Mouse (Mus musculus): ENCODE measurements around the gene G6pc2. TPM values are rescaled to one million over a fixed set of nuclear protein-coding genes. Genes with fewer than 3 reads are reported as not detected.

The G6pc2 gene
- polyA plus RNA-seq, 1 experiment: 0.25 TPM

GRCm38 (mm10) chr2:69234976-69235678, 24.3 kb downstream of the G6pc2 start:
- no peak overlapping the region for H3K27ac ChIP-seq (ENCODE audit: control insufficient read depth, insufficient read depth, low read depth, low read length)
- TF ChIP-seq POLR2A (IDR thresholded peaks at IDR 0.05; ENCODE audit: control insufficient read depth, low read depth, low read length): no peak
- TF ChIP-seq CTCF (IDR thresholded peaks at IDR 0.05; ENCODE audit: control insufficient read depth, insufficient read depth, insufficient replicate concordance, low read depth, low read length): no peak

GRCm38 (mm10) chr2:69239315-69239714, 28.4 kb downstream of the G6pc2 start:
- Histone ChIP-seq H3K36me3 (ENCODE audit: control insufficient read depth, insufficient read depth, low read length) (no peaks in the 10 kb centered on the region), H3K27me3 (ENCODE audit: control insufficient read depth, insufficient read depth, low read length) (no peaks in the 10 kb centered on the region), H3K27ac (ENCODE audit: control insufficient read depth, insufficient read depth, low read depth, low read length) (no peak overlapping the region), H3K4me3 (ENCODE audit: control insufficient read depth, low read depth, low read length) (no peak overlapping the region), H3K4me1 (ENCODE audit: control insufficient read depth, insufficient read depth, low read length) (no peaks in the 10 kb centered on the region)
- no peak for TF ChIP-seq POLR2A (IDR thresholded peaks at IDR 0.05; ENCODE audit: control insufficient read depth, low read depth, low read length)
- no peak for TF ChIP-seq CTCF (IDR thresholded peaks at IDR 0.05; ENCODE audit: control insufficient read depth, insufficient read depth, insufficient replicate concordance, low read depth, low read length)

More at GRCm38 (mm10) chr2:69234976-69235678, 24.3 kb downstream of the G6pc2 start:
- no peak overlapping the region for H3K4me3 ChIP-seq (ENCODE audit: control insufficient read depth, low read depth, low read length)
- H3K27me3 ChIP-seq (ENCODE audit: control insufficient read depth, insufficient read depth, low read length): no peaks in the 10 kb centered on the region
- H3K36me3 ChIP-seq (ENCODE audit: control insufficient read depth, insufficient read depth, low read length): no peaks in the 10 kb centered on the region
- no peaks in the 10 kb centered on the region for H3K4me1 ChIP-seq (ENCODE audit: control insufficient read depth, insufficient read depth, low read length)

- Histone ChIP-seq H3K27ac (ENCODE audit: control insufficient read depth, insufficient read depth, low read depth, low read length) (no peak overlapping the region), H3K27me3 (ENCODE audit: control insufficient read depth, insufficient read depth, low read length) (no peaks in the 10 kb centered on the region), H3K4me1 (ENCODE audit: control insufficient read depth, insufficient read depth, low read length) (no peaks in the 10 kb centered on the region), H3K4me3 (ENCODE audit: control insufficient read depth, low read depth, low read length) (no peak overlapping the region), H3K36me3 (ENCODE audit: control insufficient read depth, insufficient read depth, low read length) (no peaks in the 10 kb centered on the region)
- TF ChIP-seq CTCF (IDR thresholded peaks at IDR 0.05; ENCODE audit: control insufficient read depth, insufficient read depth, insufficient replicate concordance, low read depth, low read length) (no peak), POLR2A (IDR thresholded peaks at IDR 0.05; ENCODE audit: control insufficient read depth, low read depth, low read length) (no peak)
These were observed 34.1 kb downstream of the G6pc2 start for GRCm38 (mm10) chr2:69244924-69245323.

- no peak for TF ChIP-seq CTCF (IDR thresholded peaks at IDR 0.05; ENCODE audit: control insufficient read depth, insufficient read depth, insufficient replicate concordance, low read depth, low read length)
- no peak for TF ChIP-seq POLR2A (IDR thresholded peaks at IDR 0.05; ENCODE audit: control insufficient read depth, low read depth, low read length)
- no peak overlapping the region for H3K4me3 ChIP-seq (ENCODE audit: control insufficient read depth, low read depth, low read length)
- H3K27ac ChIP-seq (ENCODE audit: control insufficient read depth, insufficient read depth, low read depth, low read length): no peak overlapping the region
- no peaks in the 10 kb centered on the region for H3K27me3 ChIP-seq (ENCODE audit: control insufficient read depth, insufficient read depth, low read length)
- no peaks in the 10 kb centered on the region for H3K36me3 ChIP-seq (ENCODE audit: control insufficient read depth, insufficient read depth, low read length)
- no peaks in the 10 kb centered on the region for H3K4me1 ChIP-seq (ENCODE audit: control insufficient read depth, insufficient read depth, low read length)
These were observed 36.2 kb downstream of the G6pc2 start for GRCm38 (mm10) chr2:69247081-69247480.

GRCm38 (mm10) chr2:69248221-69248755, 37.4 kb downstream of the G6pc2 start:
- Histone ChIP-seq H3K4me1 (ENCODE audit: control insufficient read depth, insufficient read depth, low read length) (no peaks in the 10 kb centered on the region), H3K36me3 (ENCODE audit: control insufficient read depth, insufficient read depth, low read length) (no peaks in the 10 kb centered on the region), H3K27ac (ENCODE audit: control insufficient read depth, insufficient read depth, low read depth, low read length) (no peak overlapping the region), H3K27me3 (ENCODE audit: control insufficient read depth, insufficient read depth, low read length) (no peaks in the 10 kb centered on the region), H3K4me3 (ENCODE audit: control insufficient read depth, low read depth, low read length) (no peak overlapping the region)
- TF ChIP-seq CTCF (IDR thresholded peaks at IDR 0.05; ENCODE audit: control insufficient read depth, insufficient read depth, insufficient replicate concordance, low read depth, low read length) (no peak), POLR2A (IDR thresholded peaks at IDR 0.05; ENCODE audit: control insufficient read depth, low read depth, low read length) (no peak)

GRCm38 (mm10) chr2:69264069-69264618, 53.3 kb downstream of the G6pc2 start:
- Histone ChIP-seq H3K4me3 (ENCODE audit: control insufficient read depth, low read depth, low read length) (no peak overlapping the region), H3K36me3 (ENCODE audit: control insufficient read depth, insufficient read depth, low read length) (no peaks in the 10 kb centered on the region), H3K4me1 (ENCODE audit: control insufficient read depth, insufficient read depth, low read length) (no peaks in the 10 kb centered on the region), H3K27me3 (ENCODE audit: control insufficient read depth, insufficient read depth, low read length) (no peaks in the 10 kb centered on the region), H3K27ac (ENCODE audit: control insufficient read depth, insufficient read depth, low read depth, low read length) (no peak overlapping the region)
- TF ChIP-seq POLR2A (IDR thresholded peaks at IDR 0.05; ENCODE audit: control insufficient read depth, low read depth, low read length) (no peak), CTCF (IDR thresholded peaks at IDR 0.05; ENCODE audit: control insufficient read depth, insufficient read depth, insufficient replicate concordance, low read depth, low read length) (no peak)

- H3K27me3 ChIP-seq (ENCODE audit: control insufficient read depth, insufficient read depth, low read length): no peaks in the 10 kb centered on the region
- H3K4me1 ChIP-seq (ENCODE audit: control insufficient read depth, insufficient read depth, low read length): no peaks in the 10 kb centered on the region
- no peak overlapping the region for H3K27ac ChIP-seq (ENCODE audit: control insufficient read depth, insufficient read depth, low read depth, low read length)
- no peaks in the 10 kb centered on the region for H3K36me3 ChIP-seq (ENCODE audit: control insufficient read depth, insufficient read depth, low read length)
- H3K4me3 ChIP-seq (ENCODE audit: control insufficient read depth, low read depth, low read length): no peak overlapping the region
- peak; percentile 8; the same call in 1 of the 2 replicates for TF ChIP-seq CTCF (IDR thresholded peaks at IDR 0.05; ENCODE audit: control insufficient read depth, insufficient read depth, insufficient replicate concordance, low read depth, low read length)
- TF ChIP-seq POLR2A (IDR thresholded peaks at IDR 0.05; ENCODE audit: control insufficient read depth, low read depth, low read length): no peak
These were observed 65.0 kb downstream of the G6pc2 start for GRCm38 (mm10) chr2:69275875-69276274.

Other genes starting within 250 kb of the G6pc2 start
- gene Nostrin, start 75.3 kb upstream of the G6pc2 start, polyA plus RNA-seq (2012; rRNA removed): 0.20 TPM in 1 of 2 replicates, not detected in the other
- 4.1 and 6.8 TPM in 2 replicates for gene Spc25, start 4.9 kb upstream of the G6pc2 start, polyA plus RNA-seq (2012; rRNA removed)
- gene Abcb11, start 131.5 kb downstream of the G6pc2 start, polyA plus RNA-seq (2012; rRNA removed): 2.2 and 3.0 TPM in 2 replicates
- not detected in 2 replicates for gene Dhrs9, start 169.4 kb downstream of the G6pc2 start, polyA plus RNA-seq (2012; rRNA removed)

Data from testis, adult 2 months (tissue).